Mouse (Mus musculus): ENCODE results near the gene Sec61a2.

Sec61a2 gene

DNA sequence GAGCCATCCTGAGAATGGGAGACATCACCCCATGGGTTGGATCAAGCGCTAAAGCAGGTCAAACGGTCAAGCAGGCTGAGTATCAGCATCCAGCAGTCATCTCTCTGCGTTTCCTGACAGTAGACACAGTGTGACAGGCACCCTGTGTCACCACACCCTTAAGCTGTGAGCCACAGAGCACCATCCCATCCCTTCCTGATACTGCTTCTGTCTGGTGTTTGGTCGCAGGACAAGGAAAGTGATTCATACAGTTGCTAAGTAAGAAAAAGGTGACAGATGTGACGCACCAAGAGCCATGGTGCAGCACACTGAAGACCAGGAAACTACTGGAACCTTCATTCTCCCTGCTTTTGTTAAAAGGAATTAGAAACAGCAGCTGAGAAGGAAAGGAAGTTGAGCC is 6.4 kb downstream of the Sec61a2 start:
- no peak for DNase-seq (ENCODE audit: low spot score)

- no peak for DNase-seq (ENCODE audit: low spot score)
These were observed 17.8 kb downstream of the Sec61a2 start for GRCm38 (mm10) chr2:5877446-5877845.

DNA sequence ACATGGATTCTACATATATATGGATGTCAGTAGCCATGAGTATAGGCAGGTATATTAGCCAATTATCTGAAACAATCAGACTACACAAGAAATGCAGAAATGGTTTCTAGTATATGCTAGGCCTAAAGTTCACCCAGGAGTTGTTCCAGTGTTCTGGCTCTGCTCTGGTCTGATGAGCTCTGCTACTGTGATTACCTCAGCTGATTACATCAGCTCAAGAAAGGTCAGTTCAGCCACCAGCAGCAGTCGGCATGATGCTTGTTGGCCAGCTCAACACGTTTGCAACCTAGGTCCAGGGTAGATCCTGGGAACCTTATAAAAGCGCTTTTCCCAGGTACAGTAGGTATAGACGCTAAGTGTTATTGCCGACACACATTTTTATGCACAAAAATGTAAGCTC is 25.5 kb downstream of the Sec61a2 start:
- no peak for DNase-seq (ENCODE audit: low spot score)

DNA sequence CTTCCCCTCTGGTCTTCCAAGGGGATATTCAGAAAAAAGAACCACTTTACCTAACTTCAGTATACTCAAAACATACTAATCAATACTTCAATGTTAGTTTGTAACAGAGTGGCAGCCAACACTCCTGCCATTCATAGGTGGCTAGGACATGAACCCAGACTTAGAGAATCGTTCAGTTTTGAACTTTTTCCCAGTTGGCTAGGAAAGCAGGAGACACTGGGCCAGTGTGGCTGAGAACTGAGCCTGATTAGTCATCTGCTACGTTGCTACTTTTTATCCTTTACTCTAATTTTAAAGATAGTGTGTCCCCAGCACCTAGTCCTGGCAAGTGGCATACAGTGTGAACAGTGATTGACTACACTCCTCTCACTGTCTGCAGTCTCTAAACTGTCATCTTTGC is 27.6 kb downstream of the Sec61a2 start:
- no peak for DNase-seq (ENCODE audit: low spot score)

DNA sequence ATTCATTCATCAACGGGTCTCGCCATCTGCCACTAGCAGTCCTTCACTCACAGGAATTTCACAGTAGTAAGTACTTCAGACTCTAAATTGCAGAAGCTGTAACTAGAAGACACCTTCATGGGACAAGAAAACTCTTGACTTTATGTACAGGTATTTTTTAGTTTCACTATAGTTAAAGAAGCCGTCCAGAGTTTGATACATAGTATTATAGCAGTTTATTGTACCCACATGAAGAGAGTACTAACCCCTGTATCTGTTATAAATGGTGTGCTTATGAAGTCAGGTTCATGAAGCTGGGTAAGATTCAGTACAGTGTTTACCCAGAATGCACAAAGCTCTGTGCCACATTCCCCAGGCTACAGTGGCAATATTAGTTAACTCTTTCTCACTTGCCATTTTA is 32.4 kb downstream of the Sec61a2 start, which contains the start of gene Gm13199:
Gene Gm13199, minus strand, starts transcription at position 101 of the 400 bp plus-strand sequence.
- DNase-seq (ENCODE audit: low spot score), result no peak

DNA sequence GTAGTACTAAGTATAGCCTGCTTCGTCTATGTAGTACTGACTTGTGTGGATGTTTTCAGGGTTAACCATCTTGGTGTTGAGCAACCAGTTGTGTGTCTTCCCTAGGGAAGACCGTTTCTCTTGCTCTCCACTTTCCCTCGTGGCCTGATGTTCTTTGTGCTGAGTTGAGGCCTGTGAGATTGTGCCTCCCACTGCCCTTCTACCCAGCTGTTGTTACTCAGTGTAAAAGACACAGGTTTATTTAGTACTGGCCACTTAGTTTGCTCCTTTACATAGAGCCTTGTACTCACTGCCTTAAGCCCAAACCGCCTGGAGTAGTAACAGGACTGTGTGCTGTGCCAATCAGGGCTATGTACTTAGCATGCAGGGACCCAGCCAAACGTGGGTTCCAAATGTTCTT is 43.4 kb downstream of the Sec61a2 start:
- DNase-seq (ENCODE audit: low spot score), result no peak

GRCm38 (mm10) chr2:5851116-5851515 is 44.1 kb downstream of the Sec61a2 start:
- DNase-seq (ENCODE audit: low spot score), result no peak

DNA sequence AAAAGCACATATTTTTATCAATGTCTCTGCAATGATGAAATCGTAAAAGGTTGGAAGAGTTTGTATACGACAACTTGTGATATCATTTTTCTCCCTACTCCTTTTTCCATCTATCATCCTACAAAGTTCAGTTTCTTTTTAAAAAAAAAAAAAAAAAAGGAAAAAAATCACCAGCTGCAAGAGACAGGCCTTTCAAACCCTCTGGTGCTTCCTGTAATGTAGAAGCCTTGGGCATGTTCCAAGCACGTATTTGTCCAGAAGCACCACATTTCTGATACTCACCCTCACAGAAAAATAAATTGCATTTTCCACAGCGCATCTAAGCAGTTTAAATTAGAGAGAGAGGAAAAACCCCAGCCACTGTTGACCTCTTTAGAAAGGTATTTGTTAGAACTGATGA is 49.4 kb downstream of the Sec61a2 start:
- no peak for DNase-seq (ENCODE audit: low spot score)

DNA sequence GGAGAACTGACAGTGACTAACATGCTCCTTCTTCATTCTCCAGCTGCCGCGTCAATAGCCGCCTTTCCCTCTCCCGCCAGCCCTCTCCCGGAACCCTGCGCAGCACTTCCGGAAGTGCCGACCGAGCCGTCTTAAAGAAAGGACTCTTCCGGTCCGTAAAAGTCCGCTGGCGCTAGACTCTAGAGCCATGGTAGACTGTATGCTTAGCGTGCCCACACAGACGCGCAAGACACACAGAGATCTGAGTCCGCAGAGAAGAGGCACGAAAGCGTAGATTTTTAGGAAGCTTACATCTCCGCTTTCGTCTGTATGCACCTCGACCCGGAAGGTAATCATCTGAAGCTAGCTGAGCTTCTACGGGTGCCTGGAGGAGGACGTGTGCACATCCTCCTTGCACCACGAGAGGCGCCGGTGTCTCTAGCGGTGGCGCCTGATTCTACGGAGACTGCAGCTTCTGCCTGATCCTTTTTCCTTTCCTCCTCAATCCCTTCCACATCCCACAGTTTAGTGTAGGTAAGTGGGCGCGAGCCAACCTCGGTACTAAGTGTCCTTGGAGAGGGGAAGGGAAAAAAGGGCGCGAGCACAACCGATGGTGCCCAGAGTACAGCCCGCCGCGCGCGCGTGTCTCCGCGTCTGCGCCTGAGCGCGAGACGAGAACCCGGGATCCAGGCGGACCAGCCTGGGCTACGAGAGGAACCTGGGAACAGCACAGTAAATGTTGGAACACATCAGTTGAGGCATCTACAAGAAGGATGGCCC is 50.2 kb downstream of the Sec61a2 start, which contains the start of the genes Nudt5 and Cdc123:
Gene Nudt5, plus strand, starts transcription at position 147 of the 759 bp plus-strand sequence.
Gene Cdc123, minus strand, starts transcription at position 292 of the 759 bp plus-strand sequence.
- DNase-seq (ENCODE audit: low spot score), result peak; percentile 91

DNA sequence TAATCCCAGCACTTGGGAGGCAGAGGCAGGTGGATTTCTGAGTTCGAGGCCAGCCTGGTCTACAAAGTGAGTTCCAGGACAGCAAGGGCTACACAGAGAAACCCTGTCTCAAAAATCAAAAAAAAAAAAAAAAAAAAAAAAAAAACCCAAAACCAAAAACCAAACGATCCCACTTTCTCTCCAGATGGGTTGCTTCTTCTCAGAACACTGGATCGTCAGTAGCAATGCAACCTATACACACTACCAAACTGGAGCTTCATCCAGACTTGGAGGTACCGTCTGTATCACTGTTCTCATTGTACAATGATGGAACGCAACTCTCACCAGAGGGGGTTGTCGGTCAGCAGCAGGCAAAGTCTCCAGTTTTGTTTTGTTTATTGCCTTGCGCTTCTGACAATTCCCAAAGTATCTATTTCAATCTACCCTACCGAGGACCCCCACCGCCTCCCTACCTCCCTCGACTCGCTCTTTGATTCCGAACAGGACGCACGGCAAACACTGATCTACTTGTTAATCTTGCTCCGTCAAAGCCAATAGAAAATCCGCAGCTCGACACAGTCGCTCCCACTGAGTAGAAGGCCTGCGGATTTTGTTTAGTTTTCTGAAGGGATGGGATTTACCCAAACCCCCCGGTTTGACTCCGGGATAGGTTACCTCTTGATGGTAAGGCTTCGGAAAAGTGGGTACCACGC is 50.9 kb downstream of the Sec61a2 start:
- DNase-seq (ENCODE audit: low spot score), result no peak

- no peak for DNase-seq (ENCODE audit: low spot score)
These were observed 54.4 kb downstream of the Sec61a2 start for GRCm38 (mm10) chr2:5840815-5841214.

- DNase-seq (ENCODE audit: low spot score), result no peak
These were observed 69.8 kb downstream of the Sec61a2 start for GRCm38 (mm10) chr2:5825265-5825913.

GRCm38 (mm10) chr2:5824685-5825084 is 70.5 kb downstream of the Sec61a2 start:
- DNase-seq (ENCODE audit: low spot score), result no peak

- DNase-seq (ENCODE audit: low spot score), result no peak
These were observed 71.0 kb downstream of the Sec61a2 start for GRCm38 (mm10) chr2:5824213-5824612.

GRCm38 (mm10) chr2:5822449-5822848 is 72.8 kb downstream of the Sec61a2 start:
- no peak for DNase-seq (ENCODE audit: low spot score)

DNA sequence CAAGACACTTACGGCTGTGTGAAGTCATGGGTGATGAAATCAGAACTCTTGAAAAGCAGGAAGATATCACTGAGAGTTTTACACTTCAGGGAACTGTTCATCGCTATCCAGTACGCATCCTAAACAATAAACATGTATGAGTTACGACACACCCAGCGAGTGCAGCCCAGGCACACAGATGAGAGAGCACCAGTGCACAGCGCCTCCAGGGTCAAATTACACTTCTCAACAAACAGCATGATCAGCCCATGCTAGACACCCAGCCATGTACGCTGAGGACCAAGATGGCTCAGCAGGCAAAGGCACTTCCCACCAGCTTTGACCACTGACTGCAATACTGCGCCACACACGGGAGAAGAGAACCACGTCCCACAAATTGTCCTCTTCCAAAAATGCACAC is 74.0 kb downstream of the Sec61a2 start:
- no peak for DNase-seq (ENCODE audit: low spot score)

Measured in left cerebral cortex, adult 11 months (tissue).